Mouse (Mus musculus): ENCODE results near the gene Slc13a3.

- TF ChIP-seq CTCF (IDR thresholded peaks at IDR 0.05) = no peak
- no peak for TF ChIP-seq POLR2A (IDR thresholded peaks at IDR 0.05; ENCODE audit: insufficient read depth, low read depth, low read length)
- TF ChIP-seq EP300 (IDR thresholded peaks at IDR 0.05; ENCODE audit: insufficient read depth, low read depth, low read length) = no peak
Measured at GRCm38 (mm10) chr2:165439613-165440012, 33.4 kb downstream of the Slc13a3 start.
